In genomic region chr17:34684253-34684893, GRCm38 (mm10) we compare ENCODE assay signal across 11 mouse cellular contexts. TPM values are rescaled to one million over a fixed set of nuclear protein-coding genes. Genes with fewer than 3 reads are reported as not detected.
DNase-seq lines count a peak whose midpoint lies in the region; ATAC-seq and TF ChIP-seq lines count a peak whose summit lies in the region.
"Had no signal": no experiment of that assay in that cellular context is flagged by ENCODE, and none has a peak within 500 bp of the region (broad histone marks: within the 10 kb centered on the region; RNA-seq: fewer than 3 reads in every experiment).

No protein-coding gene starts in this region.

- no peak overlapping the region for H3K4me2 ChIP-seq in hindbrain, embryonic 14.5 days (replicated peaks)
- no peak overlapping the region for H3K4me2 ChIP-seq in hindbrain, embryonic 12.5 days (replicated peaks)
- no peak overlapping the region for H3K4me2 ChIP-seq in intestine, embryonic 16.5 days (ENCODE audit: low read depth, low read length)

- no peaks in the 10 kb centered on the region for H3K9me3 ChIP-seq in hindbrain, embryonic 14.5 days (ENCODE audit: control insufficient read depth, low read length)
- no peaks in the 10 kb centered on the region for H3K9me3 ChIP-seq in hindbrain, embryonic 12.5 days (replicated peaks)
- no peaks in the 10 kb centered on the region for H3K9me3 ChIP-seq in E14TG2a.4 (ENCODE audit: low read length)
- H3K9me3 ChIP-seq in intestine, embryonic 16.5 days (ENCODE audit: control insufficient read depth, low read length) = no peaks in the 10 kb centered on the region

- no peaks in the 10 kb centered on the region for H3K36me3 ChIP-seq in hindbrain, embryonic 14.5 days (replicated peaks; ENCODE audit: control insufficient read depth, insufficient read depth)
- no peaks in the 10 kb centered on the region for H3K36me3 ChIP-seq in hindbrain, embryonic 12.5 days
- H3K36me3 ChIP-seq in E14TG2a.4 (ENCODE audit: insufficient read depth, low read length) = no peaks in the 10 kb centered on the region
- no peaks in the 10 kb centered on the region for H3K36me3 ChIP-seq in intestine, embryonic 16.5 days (ENCODE audit: control insufficient read depth, insufficient read depth, low read length)

- ATAC-seq in hindbrain, embryonic 14.5 days (ENCODE audit: low FRiP score) = peak; percentile 37; the same call in 1 of the 2 replicates
- no peak for ATAC-seq in hindbrain, embryonic 12.5 days (ENCODE audit: low FRiP score)
- peak; percentile 50 for ATAC-seq in intestine, embryonic 16.5 days
- no peak for ATAC-seq in cerebellum, adult (ENCODE audit: insufficient number of reproducible peaks, low FRiP score, low TSS enrichment)

- H3K4me3 ChIP-seq in hindbrain, embryonic 14.5 days (replicated peaks; ENCODE audit: low read length) = no peak overlapping the region
- no peak overlapping the region for H3K4me3 ChIP-seq in hindbrain, embryonic 12.5 days
- peak overlapping the region; percentile 39; the same call in 1 of the 2 replicates for H3K4me3 ChIP-seq in E14TG2a.4 (replicated peaks; ENCODE audit: low read length)
- no peak overlapping the region for H3K4me3 ChIP-seq in intestine, embryonic 16.5 days (ENCODE audit: low read length)
- no peak overlapping the region for H3K4me3 ChIP-seq in layer of hippocampus, adult 2 months
- H3K4me3 ChIP-seq: erythroblast, embryonic 14.5 days had no signal

- H3K9ac ChIP-seq in hindbrain, embryonic 14.5 days = no peak overlapping the region
- H3K9ac ChIP-seq in hindbrain, embryonic 12.5 days = no peak overlapping the region
- H3K9ac ChIP-seq in intestine, embryonic 16.5 days (ENCODE audit: low read depth, low read length) = peak overlapping the region; percentile 21; the same call in 1 of the 2 replicates

- H3K27me3 ChIP-seq in hindbrain, embryonic 14.5 days (ENCODE audit: control insufficient read depth, insufficient read depth, low read length) = no peaks in the 10 kb centered on the region
- peaks cover 11% of the 10 kb centered on the region; the same call in 1 of the 2 replicates for H3K27me3 ChIP-seq in hindbrain, embryonic 12.5 days
- peaks cover 71% of the 10 kb centered on the region for H3K27me3 ChIP-seq in E14TG2a.4 (ENCODE audit: insufficient read depth, low read length)
- H3K27me3 ChIP-seq in intestine, embryonic 16.5 days (replicated peaks; ENCODE audit: control insufficient read depth, insufficient read depth, low read length) = 0 out of 2 replicates have a peak, but pooled peaks cover 4% of the 10 kb centered on the region

- H3K4me1 ChIP-seq in hindbrain, embryonic 14.5 days (replicated peaks; ENCODE audit: control insufficient read depth, insufficient read depth, low read length) = no peaks in the 10 kb centered on the region
- H3K4me1 ChIP-seq in hindbrain, embryonic 12.5 days = peaks cover 4% of the 10 kb centered on the region; the same call in 1 of the 2 replicates
- H3K4me1 ChIP-seq in E14TG2a.4 (replicated peaks; ENCODE audit: low read depth, low read length) = peaks cover 49% of the 10 kb centered on the region
- peaks cover 34% of the 10 kb centered on the region for H3K4me1 ChIP-seq in intestine, embryonic 16.5 days (ENCODE audit: control insufficient read depth, insufficient read depth, low read length)

- 72% methylated on average over 9 of the region's 9 CpGs for WGBS in hindbrain, embryonic 14.5 days
- 67% methylated on average over 9 of the region's 9 CpGs for WGBS in hindbrain, embryonic 12.5 days
- 44% methylated on average over 9 of the region's 9 CpGs for WGBS in intestine, embryonic 16.5 days

- no peak for DNase-seq in hindbrain, embryonic 14.5 days (ENCODE audit: low spot score)
- DNase-seq in c-Kit-positive CD71-negative TER-119-negative erythroid progenitor cells, embryonic 14.5 days (ENCODE audit: low read depth) = peak; percentile 17
- DNase-seq in layer of hippocampus, adult 2 months (ENCODE audit: low spot score in 2 of 2) = no peak
- DNase-seq in cerebellum, postnatal 10 days = no peak
- DNase-seq: cerebellum, adult 2 months had no signal

- no peak overlapping the region for H3K27ac ChIP-seq in hindbrain, embryonic 14.5 days
- no peak overlapping the region for H3K27ac ChIP-seq in hindbrain, embryonic 12.5 days
- H3K27ac ChIP-seq in intestine, embryonic 16.5 days (ENCODE audit: low read length) = peak overlapping the region; percentile 63
- no peak overlapping the region for H3K27ac ChIP-seq in layer of hippocampus, adult 2 months

- TF ChIP-seq CTCF in E14TG2a.4 (conservative IDR thresholded peaks at IDR 0.05; ENCODE audit: low read length) = no peak
- no peak for TF ChIP-seq CTCF in layer of hippocampus, adult 2 months (conservative IDR thresholded peaks at IDR 0.05)

RNA-seq across cellular contexts. Expression of gene Tnxb, which starts 14.0 kb away (rescaled TPM):
- 0.24 and 0.43 TPM in 2 replicates for polyA plus RNA-seq in hindbrain, embryonic 14.5 days (2014; fragmentation: Nextera tagmentation; extraction: Ambion mirVana)
- polyA plus RNA-seq in hindbrain, embryonic 12.5 days (2016; fragmentation: Nextera tagmentation; extraction: Ambion mirVana) = 0.04 and 0.05 TPM in 2 replicates
- 1.1 TPM in 2 replicates for polyA plus RNA-seq in intestine, embryonic 16.5 days (2015; fragmentation: Nextera tagmentation; extraction: Ambion mirVana)
- total RNA-seq in layer of hippocampus, adult 2 months (2021) = 10 to 100 TPM; 10.9 to 11.0 TPM
- total RNA-seq: megakaryocyte progenitor cell, adult 5-6 weeks had no signal
- polyA plus RNA-seq: erythroblast, embryonic 14.5 days had no signal

RNA-seq across cellular contexts. Expression of gene Atf6b, which starts 37.4 kb away (rescaled TPM):
- polyA plus RNA-seq in hindbrain, embryonic 14.5 days (2014; fragmentation: Nextera tagmentation; extraction: Ambion mirVana) = 84.7 and 87.6 TPM in 2 replicates
- polyA plus RNA-seq in hindbrain, embryonic 12.5 days (2016; fragmentation: Nextera tagmentation; extraction: Ambion mirVana) = 114 and 119 TPM in 2 replicates
- 66.3 and 69.1 TPM in 2 replicates for polyA plus RNA-seq in intestine, embryonic 16.5 days (2015; fragmentation: Nextera tagmentation; extraction: Ambion mirVana)
- total RNA-seq in layer of hippocampus, adult 2 months (2021) = 10 to 100 TPM; 92.0 to 93.2 TPM

RNA-seq across cellular contexts. Expression of gene Fkbpl, which starts 39.8 kb away (rescaled TPM):
- polyA plus RNA-seq in hindbrain, embryonic 14.5 days (2014; fragmentation: Nextera tagmentation; extraction: Ambion mirVana) = 11.7 and 12.9 TPM in 2 replicates
- 15.7 and 16.2 TPM in 2 replicates for polyA plus RNA-seq in hindbrain, embryonic 12.5 days (2016; fragmentation: Nextera tagmentation; extraction: Ambion mirVana)
- 10.2 and 14.4 TPM in 2 replicates for polyA plus RNA-seq in intestine, embryonic 16.5 days (2015; fragmentation: Nextera tagmentation; extraction: Ambion mirVana)
- 10 to 100 TPM; 16.2 to 18.8 TPM for total RNA-seq in layer of hippocampus, adult 2 months (2021)

RNA-seq across cellular contexts. Expression of gene Prrt1, which starts 55.0 kb away (rescaled TPM):
- polyA plus RNA-seq in hindbrain, embryonic 14.5 days (2014; fragmentation: Nextera tagmentation; extraction: Ambion mirVana) = 7.3 and 8.6 TPM in 2 replicates
- 3.0 and 3.1 TPM in 2 replicates for polyA plus RNA-seq in hindbrain, embryonic 12.5 days (2016; fragmentation: Nextera tagmentation; extraction: Ambion mirVana)
- polyA plus RNA-seq in intestine, embryonic 16.5 days (2015; fragmentation: Nextera tagmentation; extraction: Ambion mirVana) = 0.32 and 0.47 TPM in 2 replicates
- total RNA-seq in layer of hippocampus, adult 2 months (2021) = 100 to 1,000 TPM; 276 to 305 TPM
- polyA plus RNA-seq: erythroblast, embryonic 14.5 days had no signal

RNA-seq across cellular contexts. Expression of gene Ppt2, which starts 56.1 kb away (rescaled TPM):
- polyA plus RNA-seq in hindbrain, embryonic 14.5 days (2014; fragmentation: Nextera tagmentation; extraction: Ambion mirVana) = 22.2 and 25.4 TPM in 2 replicates
- polyA plus RNA-seq in hindbrain, embryonic 12.5 days (2016; fragmentation: Nextera tagmentation; extraction: Ambion mirVana) = 20.9 and 21.7 TPM in 2 replicates
- polyA plus RNA-seq in intestine, embryonic 16.5 days (2015; fragmentation: Nextera tagmentation; extraction: Ambion mirVana) = 32.3 and 32.9 TPM in 2 replicates
- total RNA-seq in layer of hippocampus, adult 2 months (2021) = 10 to 100 TPM; 46.8 to 55.8 TPM

Comparison
In these comparisons a context has a peak if more than half of its experiments do, and no peak if none do; other contexts are left out.
1. ATAC-seq: peak in hindbrain, embryonic 14.5 days (single experiment) and intestine, embryonic 16.5 days (single experiment); none in hindbrain, embryonic 12.5 days (single experiment) and cerebellum, adult (single experiment).